Comparison of ENCODE assay signal across 18 mouse cellular contexts in genomic region chr16:97072624-97073023, GRCm38 (mm10).
"Had no signal": no experiment of that assay in that cellular context is flagged by ENCODE, and none has a peak within 500 bp of the region (broad histone marks: within the 10 kb centered on the region; RNA-seq: fewer than 3 reads in every experiment).

No protein-coding gene starts in this region.

- H3K4me1 ChIP-seq: liver, embryonic 12.5 days; megakaryocyte, embryonic 14.5 days; neural tube, embryonic 12.5 days had no signal

- H3K27me3 ChIP-seq: liver, embryonic 12.5 days; megakaryocyte, embryonic 14.5 days; midbrain, embryonic 13.5 days; midbrain, embryonic 15.5 days; neural tube, embryonic 12.5 days had no signal

- DNase-seq: lung, adult 18-20 months; lung, embryonic 14.5 days; lung, postnatal 14 days; lung, postnatal 36 days; right cerebral cortex, postnatal 25 days; right cerebral cortex, postnatal 4 days; spleen, adult 18-20 months; thymus, adult 2 months; thymus, postnatal 25 days; thymus, postnatal 4 days had no signal

- H3K9ac ChIP-seq: liver, embryonic 12.5 days; liver, embryonic 14.5 days; lung, embryonic 14.5 days; midbrain, embryonic 13.5 days; midbrain, embryonic 15.5 days; neural tube, embryonic 12.5 days had no signal

- H3K4me2 ChIP-seq: liver, embryonic 12.5 days; lung, embryonic 14.5 days; midbrain, embryonic 11.5 days; midbrain, embryonic 13.5 days; midbrain, embryonic 15.5 days; neural tube, embryonic 12.5 days had no signal

- H3K9me3 ChIP-seq: liver, embryonic 12.5 days; megakaryocyte, embryonic 14.5 days; midbrain, embryonic 13.5 days; midbrain, embryonic 15.5 days; neural tube, embryonic 12.5 days had no signal

- H3K36me3 ChIP-seq: liver, embryonic 12.5 days; midbrain, embryonic 13.5 days; midbrain, embryonic 15.5 days; neural tube, embryonic 12.5 days had no signal

- H3K27ac ChIP-seq: liver, embryonic 12.5 days; liver, embryonic 14.5 days; macrophage; midbrain, embryonic 13.5 days; midbrain, embryonic 15.5 days; neural tube, embryonic 12.5 days had no signal

- ATAC-seq: liver, embryonic 12.5 days; midbrain, embryonic 13.5 days; midbrain, embryonic 15.5 days had no signal

- H3K4me3 ChIP-seq: liver, embryonic 12.5 days; megakaryocyte, embryonic 14.5 days; midbrain, embryonic 13.5 days; midbrain, embryonic 15.5 days; neural tube, embryonic 12.5 days had no signal
